Comparison of ENCODE assay signal across 10 mouse cellular contexts in the genomic region with DNA sequence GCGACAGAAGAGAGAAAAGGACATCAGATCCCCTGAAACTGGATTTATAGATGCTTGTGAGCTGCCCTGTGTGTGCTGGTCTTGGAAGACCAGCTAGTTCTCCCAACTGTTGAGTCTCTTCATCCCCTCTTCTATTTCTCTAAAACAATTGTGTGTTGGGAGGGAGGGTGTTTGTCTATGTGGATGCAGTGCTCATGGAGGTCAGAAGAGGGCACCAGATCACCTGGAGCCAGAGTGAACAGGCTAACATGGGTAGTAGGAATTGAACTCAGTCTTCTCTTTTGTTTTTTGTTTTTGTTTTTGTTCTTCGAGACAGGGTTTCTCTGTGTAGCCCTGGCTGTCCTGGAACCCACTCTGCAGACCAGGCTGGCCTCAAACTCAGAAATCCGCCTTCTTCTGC. TPM values are rescaled to one million over a fixed set of nuclear protein-coding genes. Genes with fewer than 3 reads are reported as not detected.
DNase-seq lines count a peak whose midpoint lies in the region; ATAC-seq and TF ChIP-seq lines count a peak whose summit lies in the region.
"Had no signal": no experiment of that assay in that cellular context is flagged by ENCODE, and none has a peak within 500 bp of the region (broad histone marks: within the 10 kb centered on the region; RNA-seq: fewer than 3 reads in every experiment).

No protein-coding gene starts in this region.

- H3K27me3 ChIP-seq in neural tube, embryonic 15.5 days (replicated peaks): no peaks in the 10 kb centered on the region
- no peaks in the 10 kb centered on the region for H3K27me3 ChIP-seq in intestine, embryonic 16.5 days (replicated peaks; ENCODE audit: control insufficient read depth, insufficient read depth, low read length)
- H3K27me3 ChIP-seq: embryonic facial prominence, embryonic 15.5 days; liver, embryonic 15.5 days had no signal

- no peaks in the 10 kb centered on the region for H3K4me1 ChIP-seq in neural tube, embryonic 15.5 days
- no peaks in the 10 kb centered on the region for H3K4me1 ChIP-seq in bone marrow, adult 2 months (ENCODE audit: control insufficient read depth, insufficient read depth, low read length)
- no peaks in the 10 kb centered on the region for H3K4me1 ChIP-seq in intestine, embryonic 16.5 days (ENCODE audit: control insufficient read depth, insufficient read depth, low read length)
- H3K4me1 ChIP-seq: embryonic facial prominence, embryonic 15.5 days; liver, embryonic 15.5 days had no signal

- peak; percentile 72 for TF ChIP-seq CTCF in bone marrow, adult 2 months (IDR thresholded peaks at IDR 0.05; ENCODE audit: control insufficient read depth, insufficient read depth, low read length)

- DNase-seq in frontal cortex, postnatal 14 days (ENCODE audit: low spot score in 2 of 2): no peak
- DNase-seq in neural tube, embryonic 10.5 days (ENCODE audit: extremely low spot score, low spot score): peak; percentile 16
- peak; percentile 37 for DNase-seq in forelimb bud, embryonic 11.5 days (ENCODE audit: low read depth, low spot score)
- DNase-seq in retina, embryonic 14.5 days (ENCODE audit: low spot score): peak; percentile 56

- no peak overlapping the region for H3K4me3 ChIP-seq in neural tube, embryonic 15.5 days (replicated peaks)
- no peak overlapping the region for H3K4me3 ChIP-seq in bone marrow, adult 2 months (replicated peaks; ENCODE audit: control insufficient read depth, low read depth, low read length)
- no peak overlapping the region for H3K4me3 ChIP-seq in intestine, embryonic 16.5 days (ENCODE audit: low read length)
- H3K4me3 ChIP-seq: embryonic facial prominence, embryonic 15.5 days; liver, embryonic 15.5 days had no signal

- H3K9me3 ChIP-seq in neural tube, embryonic 15.5 days (replicated peaks): no peaks in the 10 kb centered on the region
- no peaks in the 10 kb centered on the region for H3K9me3 ChIP-seq in intestine, embryonic 16.5 days (ENCODE audit: control insufficient read depth, low read length)
- H3K9me3 ChIP-seq: embryonic facial prominence, embryonic 15.5 days; liver, embryonic 15.5 days had no signal

- 82% methylated on average over 3 of the region's 3 CpGs for WGBS in neural tube, embryonic 15.5 days
- WGBS in bone marrow, adult 2 months: 82% methylated on average over 3 of the region's 3 CpGs
- WGBS in intestine, embryonic 16.5 days: 80% methylated on average over 3 of the region's 3 CpGs

- H3K9ac ChIP-seq in neural tube, embryonic 15.5 days (replicated peaks): no peak overlapping the region
- no peak overlapping the region for H3K9ac ChIP-seq in intestine, embryonic 16.5 days (ENCODE audit: low read depth, low read length)
- H3K9ac ChIP-seq: embryonic facial prominence, embryonic 15.5 days; liver, embryonic 15.5 days had no signal

- ATAC-seq in frontal cortex, adult (ENCODE audit: low TSS enrichment): peak; percentile 55; the same call in 1 of the 2 replicates
- ATAC-seq in neural tube, embryonic 15.5 days (ENCODE audit: low FRiP score): no peak
- ATAC-seq in intestine, embryonic 16.5 days: no peak

- TF ChIP-seq POLR2A in bone marrow, adult 2 months (IDR thresholded peaks at IDR 0.05; ENCODE audit: borderline replicate concordance, control insufficient read depth, low read depth, low read length): no peak

- peaks cover 87% of the 10 kb centered on the region for H3K36me3 ChIP-seq in neural tube, embryonic 15.5 days
- peaks cover 15% of the 10 kb centered on the region; the same call in 1 of the 2 replicates for H3K36me3 ChIP-seq in intestine, embryonic 16.5 days (ENCODE audit: control insufficient read depth, insufficient read depth, low read length)

- H3K4me2 ChIP-seq in neural tube, embryonic 15.5 days: no peak overlapping the region
- H3K4me2 ChIP-seq in intestine, embryonic 16.5 days (ENCODE audit: low read depth, low read length): no peak overlapping the region
- H3K4me2 ChIP-seq: embryonic facial prominence, embryonic 15.5 days; liver, embryonic 15.5 days had no signal

- H3K27ac ChIP-seq in neural tube, embryonic 15.5 days (replicated peaks): no peak overlapping the region
- H3K27ac ChIP-seq in bone marrow, adult 2 months (ENCODE audit: control insufficient read depth, insufficient read depth, low read depth, low read length, poor library complexity): no peak overlapping the region
- no peak overlapping the region for H3K27ac ChIP-seq in intestine, embryonic 16.5 days (ENCODE audit: low read length)
- H3K27ac ChIP-seq: embryonic facial prominence, embryonic 15.5 days; liver, embryonic 15.5 days had no signal

RNA-seq across cellular contexts. Expression of gene Rusc1, which starts 34.3 kb away (rescaled TPM):
- polyA plus RNA-seq in neural tube, embryonic 15.5 days (2015; fragmentation: Nextera tagmentation; extraction: Ambion mirVana): 93.2 and 114 TPM in 2 replicates
- 14.5 and 17.1 TPM in 2 replicates for polyA plus RNA-seq in bone marrow, adult 2 months (2011; ENCODE audit: insufficient read depth, insufficient read length, low replicate concordance, missing spikeins)
- 31.0 and 34.2 TPM in 2 replicates for polyA plus RNA-seq in intestine, embryonic 16.5 days (2015; fragmentation: Nextera tagmentation; extraction: Ambion mirVana)

RNA-seq across cellular contexts. Expression of gene Gm43738, which starts 42.1 kb away (rescaled TPM):
- not detected in 2 replicates for polyA plus RNA-seq in neural tube, embryonic 15.5 days (2015; fragmentation: Nextera tagmentation; extraction: Ambion mirVana)
- not detected in 2 replicates for polyA plus RNA-seq in bone marrow, adult 2 months (2011; ENCODE audit: insufficient read depth, insufficient read length, low replicate concordance, missing spikeins)
- polyA plus RNA-seq in intestine, embryonic 16.5 days (2015; fragmentation: Nextera tagmentation; extraction: Ambion mirVana): 0.09 TPM in 1 of 2 replicates, not detected in the other
- polyA plus RNA-seq: embryonic facial prominence, embryonic 15.5 days; liver, embryonic 15.5 days had no signal

RNA-seq across cellular contexts. Expression of gene Fdps, which starts 43.0 kb away (rescaled TPM):
- polyA plus RNA-seq in neural tube, embryonic 15.5 days (2015; fragmentation: Nextera tagmentation; extraction: Ambion mirVana): 437 and 499 TPM in 2 replicates
- 21.7 and 30.3 TPM in 2 replicates for polyA plus RNA-seq in bone marrow, adult 2 months (2011; ENCODE audit: insufficient read depth, insufficient read length, low replicate concordance, missing spikeins)
- 625 and 664 TPM in 2 replicates for polyA plus RNA-seq in intestine, embryonic 16.5 days (2015; fragmentation: Nextera tagmentation; extraction: Ambion mirVana)

Comparison
In these comparisons a context has a peak if more than half of its experiments do, and no peak if none do; other contexts are left out.
1. DNase-seq: peak in neural tube, embryonic 10.5 days (single experiment), forelimb bud, embryonic 11.5 days (single experiment) and retina, embryonic 14.5 days (single experiment); none in frontal cortex, postnatal 14 days (0 of 2).
2. RNA of gene Fdps, which starts 43.0 kb away (polyA plus RNA-seq): 625 to 664 TPM in intestine, embryonic 16.5 days and 437 to 499 TPM in neural tube, embryonic 15.5 days; 21.7 to 30.3 TPM in bone marrow, adult 2 months; every median in the first group is over 10 times any median in the second.